Mouse (Mus musculus) hematopoietic stem cell, adult 5-6 weeks (primary cell): Measurements from ENCODE around the gene Golga4. TPM values are rescaled to one million over a fixed set of nuclear protein-coding genes. Genes with fewer than 3 reads are reported as not detected.

Source experiments
- ATAC-seq, 2 experiments: fragments of 125-278 bp in 1 of 2; replicated peaks in 1 of 2; 2 replicates each; pipeline ENCODE4 v1.8.0; 2016 to 2017; ENCODE audit warnings: inconsistent platforms in 2 of 2, mild to moderate bottlenecking in 2 of 2, moderate number of reproducible peaks in 2 of 2, low read depth in 1 of 2, moderate TSS enrichment in 1 of 2; ENCODE audit not compliant: low FRiP score in 2 of 2, poor library complexity in 2 of 2, severe bottlenecking in 2 of 2, insufficient read depth in 1 of 2, low TSS enrichment in 1 of 2
- total RNA-seq: library from RNA; stranded (forward); fragments of 172-1452, 232-1000 nt; gene quantifications from 2 replicates; pipeline ENCODE4 v1.2.3, GENCODE M21; 2017

Golga4 gene
- total RNA-seq, 1 experiment from 2014 or later: 95.7 TPM

GRCm38 (mm10) chr9:118512681-118513233 is 6.7 kb downstream of the Golga4 start:
- no peak for ATAC-seq

- ATAC-seq: no peak
Measured at GRCm38 (mm10) chr9:118515476-118515875, 9.4 kb downstream of the Golga4 start.

- ATAC-seq: no peak
Measured at GRCm38 (mm10) chr9:118516162-118516561, 10.1 kb downstream of the Golga4 start.

- no peak for ATAC-seq
Measured at GRCm38 (mm10) chr9:118517619-118518018, 11.6 kb downstream of the Golga4 start.

- no peak for ATAC-seq
Measured at GRCm38 (mm10) chr9:118519101-118519500, 13.0 kb downstream of the Golga4 start.

GRCm38 (mm10) chr9:118520011-118520410 is 13.9 kb downstream of the Golga4 start:
- ATAC-seq: no peak

- ATAC-seq: no peak
Measured at GRCm38 (mm10) chr9:118520858-118521257, 14.8 kb downstream of the Golga4 start.

- ATAC-seq: no peak
Measured at GRCm38 (mm10) chr9:118521659-118522058, 15.6 kb downstream of the Golga4 start.

GRCm38 (mm10) chr9:118523738-118524137 is 17.7 kb downstream of the Golga4 start:
- no peak for ATAC-seq

GRCm38 (mm10) chr9:118527056-118527455 is 21.0 kb downstream of the Golga4 start:
- ATAC-seq: no peak

- ATAC-seq: no peak
Measured at GRCm38 (mm10) chr9:118529783-118530182, 23.7 kb downstream of the Golga4 start.

- ATAC-seq: no peak
Measured at GRCm38 (mm10) chr9:118530679-118531078, 24.6 kb downstream of the Golga4 start.

- ATAC-seq: no peak
Measured at GRCm38 (mm10) chr9:118532516-118533205, 26.6 kb downstream of the Golga4 start.

GRCm38 (mm10) chr9:118536946-118537345 is 30.9 kb downstream of the Golga4 start:
- ATAC-seq: no peak

- ATAC-seq: no peak
Measured at GRCm38 (mm10) chr9:118537463-118538339, 31.6 kb downstream of the Golga4 start.

GRCm38 (mm10) chr9:118541851-118542250 is 35.8 kb downstream of the Golga4 start:
- ATAC-seq: no peak

GRCm38 (mm10) chr9:118545146-118545545 is 39.1 kb downstream of the Golga4 start:
- no peak for ATAC-seq

- ATAC-seq: no peak
Measured at GRCm38 (mm10) chr9:118548651-118549050, 42.6 kb downstream of the Golga4 start.
